Mouse (Mus musculus): Measurements from ENCODE around the gene Flnb. TPM values are rescaled to one million over a fixed set of nuclear protein-coding genes. Genes with fewer than 3 reads are reported as not detected.

The Flnb gene
- total RNA-seq, 2 experiments from 2014 or later, result 0.76 to 1.3 TPM

DNA sequence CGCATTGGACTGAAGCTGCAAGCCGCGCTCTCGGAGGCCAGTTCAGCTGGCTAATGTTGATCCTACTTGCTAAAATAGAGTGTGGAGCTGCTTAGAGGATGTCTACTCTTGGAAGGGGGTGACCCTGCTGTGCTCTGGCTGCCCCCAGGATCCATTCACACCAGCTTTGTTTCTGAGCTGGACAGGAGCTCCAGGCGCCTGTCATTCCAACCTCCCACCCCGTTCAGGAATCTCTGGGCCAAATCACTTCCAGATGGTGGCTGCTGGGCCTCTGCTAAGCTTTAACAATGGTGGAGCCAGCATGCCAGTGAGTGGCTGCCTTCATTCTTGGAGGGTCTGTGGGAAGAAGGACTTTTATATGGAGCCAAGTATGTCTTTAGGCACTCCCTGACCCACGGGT lies 4.9 kb downstream of the Flnb start:
- no peak for ATAC-seq (replicated peaks; ENCODE audit: low FRiP score, low TSS enrichment, poor library complexity, severe bottlenecking)

DNA sequence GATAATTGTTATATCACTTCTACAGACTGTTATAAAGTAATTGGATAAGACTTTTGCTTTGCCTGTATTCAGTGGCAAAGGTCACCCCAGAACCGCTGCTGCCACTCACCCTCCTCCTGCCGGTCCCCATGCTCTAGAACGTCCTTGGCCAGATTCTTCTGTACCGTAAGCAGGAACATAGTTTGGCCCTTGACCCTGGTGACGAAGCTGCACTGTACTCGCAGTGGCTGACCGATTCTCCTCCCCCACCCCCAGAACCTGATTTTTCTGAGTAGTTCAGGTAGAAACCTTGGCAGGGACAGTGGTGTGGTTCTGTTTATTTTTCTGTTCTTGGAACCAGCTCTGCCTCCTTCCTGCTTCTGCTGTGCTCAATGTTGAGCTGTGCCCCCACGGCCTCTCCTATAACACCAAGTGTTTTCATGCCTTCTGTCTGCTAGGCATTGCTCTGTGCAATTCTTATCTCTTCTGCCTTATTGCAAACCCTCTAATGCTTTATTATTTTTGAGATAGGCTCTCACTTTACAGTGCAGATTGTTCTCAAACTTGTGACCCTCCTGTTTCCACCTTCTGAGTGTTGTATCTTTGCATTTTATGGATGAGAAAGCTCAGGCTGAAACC lies 7.0 kb downstream of the Flnb start:
- peak; percentile 52 for ATAC-seq (replicated peaks; ENCODE audit: low FRiP score, low TSS enrichment, poor library complexity, severe bottlenecking)

- ATAC-seq (replicated peaks; ENCODE audit: low FRiP score, low TSS enrichment, poor library complexity, severe bottlenecking), result no peak
Observed at GRCm38 (mm10) chr14:7826151-7826937, 8.6 kb downstream of the Flnb start.

GRCm38 (mm10) chr14:7829181-7829580 lies 11.4 kb downstream of the Flnb start:
- ATAC-seq (replicated peaks; ENCODE audit: low FRiP score, low TSS enrichment, poor library complexity, severe bottlenecking), result no peak

DNA sequence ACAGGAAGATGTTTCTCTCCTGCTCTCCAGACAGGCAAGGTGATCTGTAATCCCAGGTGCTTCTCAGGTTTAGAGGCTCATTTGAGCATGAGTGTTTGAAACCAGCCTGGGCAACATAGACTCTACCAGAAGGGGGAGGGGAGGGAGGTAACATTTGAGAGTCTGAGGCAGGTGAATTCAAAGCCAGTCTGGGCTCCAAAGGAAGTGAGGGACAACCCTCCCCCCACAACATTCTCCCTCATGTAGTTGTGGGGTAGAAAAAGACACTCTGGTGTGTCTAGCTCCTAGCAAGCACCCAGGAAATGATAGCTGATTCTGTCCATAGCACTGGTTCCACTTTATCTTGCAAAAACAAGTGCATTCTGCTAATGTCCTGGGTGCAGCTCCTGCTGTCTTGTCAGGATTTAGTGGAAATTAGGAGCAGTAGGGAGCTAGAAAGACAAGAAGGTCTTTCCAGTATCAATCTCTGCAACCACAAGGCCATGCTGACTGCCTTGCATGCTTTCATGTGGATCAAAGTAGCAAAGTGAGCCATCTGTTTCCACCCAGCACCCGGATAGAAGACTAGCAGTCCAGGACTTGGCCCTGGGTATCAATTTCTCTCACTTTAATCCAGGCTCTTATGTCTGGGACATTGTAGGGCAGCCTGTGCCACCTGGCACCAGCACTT lies 14.1 kb downstream of the Flnb start:
- no peak for ATAC-seq (replicated peaks; ENCODE audit: low FRiP score, low TSS enrichment, poor library complexity, severe bottlenecking)

- no peak for ATAC-seq (replicated peaks; ENCODE audit: low FRiP score, low TSS enrichment, poor library complexity, severe bottlenecking)
Observed at GRCm38 (mm10) chr14:7832440-7832783, 14.7 kb downstream of the Flnb start.

DNA sequence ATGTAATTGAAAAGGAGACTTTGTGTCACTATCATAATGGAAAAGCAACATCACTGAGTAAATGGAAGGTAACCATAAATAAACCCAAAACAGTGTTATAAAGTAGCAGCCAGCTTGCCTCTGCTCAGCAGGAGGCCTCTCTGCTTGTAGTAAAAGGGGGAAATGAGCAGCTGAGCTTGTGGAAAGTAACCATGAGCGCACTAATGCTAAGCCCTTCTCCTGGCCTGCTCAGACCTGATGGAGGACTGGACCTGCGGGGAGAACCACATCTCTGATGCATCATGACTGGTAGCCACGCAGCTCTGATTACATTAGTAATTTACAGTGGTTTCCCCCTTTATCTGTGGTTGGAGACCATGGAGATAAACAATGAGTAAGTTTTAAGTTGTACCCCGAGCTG lies 15.7 kb downstream of the Flnb start:
- no peak for ATAC-seq (replicated peaks; ENCODE audit: low FRiP score, low TSS enrichment, poor library complexity, severe bottlenecking)

- ATAC-seq (replicated peaks; ENCODE audit: low FRiP score, low TSS enrichment, poor library complexity, severe bottlenecking), result no peak
Observed at GRCm38 (mm10) chr14:7838564-7839089, 20.9 kb downstream of the Flnb start.

DNA sequence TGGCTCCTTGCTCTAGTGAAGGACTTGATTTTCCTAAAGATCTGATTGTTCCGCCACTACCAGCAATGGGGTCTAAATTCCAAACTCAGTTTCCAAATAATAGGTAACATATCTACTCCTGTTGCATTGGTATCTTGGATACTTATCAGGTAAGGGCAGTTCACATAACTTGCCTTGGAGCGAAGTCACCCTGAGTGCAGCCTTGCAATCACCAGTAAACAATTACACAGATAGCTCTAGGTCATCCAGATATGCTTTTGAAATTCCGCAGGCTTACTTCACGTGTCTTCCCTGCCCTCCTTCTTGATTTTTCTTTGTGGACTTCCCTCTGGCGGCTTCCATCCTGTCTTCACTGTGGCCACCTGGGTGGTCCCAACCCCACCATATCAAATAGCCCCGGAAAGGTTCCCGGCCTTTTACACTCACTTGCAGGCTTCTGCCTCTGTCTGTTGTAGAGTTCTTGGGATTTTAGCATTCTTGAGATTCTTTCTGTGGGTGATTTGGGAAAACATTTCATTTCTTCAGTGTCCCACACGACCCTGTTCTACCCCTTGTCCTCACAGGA lies 22.3 kb downstream of the Flnb start:
- ATAC-seq (replicated peaks; ENCODE audit: low FRiP score, low TSS enrichment, poor library complexity, severe bottlenecking), result no peak

DNA sequence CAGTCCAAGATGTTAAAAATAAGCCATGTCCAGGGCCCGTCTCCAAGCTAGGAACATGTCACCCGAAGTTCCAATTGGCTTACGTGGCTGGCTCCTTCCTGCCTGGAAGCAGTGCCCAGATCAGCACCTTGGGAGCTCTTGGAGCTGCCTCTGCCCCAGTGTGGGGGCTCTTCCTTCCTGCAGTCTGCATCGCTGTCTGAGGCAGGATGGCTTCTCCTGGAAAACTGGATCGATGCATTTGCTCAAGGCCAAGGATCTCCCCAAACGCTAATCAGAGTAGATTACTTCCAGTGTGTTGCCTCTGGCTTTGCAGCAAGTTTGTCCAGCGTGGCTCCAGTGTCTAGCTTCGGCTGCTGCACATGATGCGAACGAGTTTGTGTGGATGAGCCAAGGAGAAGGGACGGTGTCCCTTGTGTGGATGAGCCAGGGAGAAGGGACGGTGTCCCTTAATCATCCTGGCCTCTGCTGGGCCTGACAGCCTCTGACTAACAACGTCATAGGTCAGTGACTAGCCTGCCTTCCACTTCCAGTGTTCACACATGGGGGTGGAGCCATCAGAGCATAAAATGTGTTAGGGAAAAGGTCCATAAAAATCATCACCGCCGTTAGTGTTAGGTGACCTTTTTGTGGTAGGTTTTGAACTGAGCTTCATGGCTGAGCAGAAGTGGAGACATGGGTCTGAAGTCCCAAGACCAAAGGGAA lies 25.0 kb downstream of the Flnb start:
- no peak for ATAC-seq (replicated peaks; ENCODE audit: low FRiP score, low TSS enrichment, poor library complexity, severe bottlenecking)

DNA sequence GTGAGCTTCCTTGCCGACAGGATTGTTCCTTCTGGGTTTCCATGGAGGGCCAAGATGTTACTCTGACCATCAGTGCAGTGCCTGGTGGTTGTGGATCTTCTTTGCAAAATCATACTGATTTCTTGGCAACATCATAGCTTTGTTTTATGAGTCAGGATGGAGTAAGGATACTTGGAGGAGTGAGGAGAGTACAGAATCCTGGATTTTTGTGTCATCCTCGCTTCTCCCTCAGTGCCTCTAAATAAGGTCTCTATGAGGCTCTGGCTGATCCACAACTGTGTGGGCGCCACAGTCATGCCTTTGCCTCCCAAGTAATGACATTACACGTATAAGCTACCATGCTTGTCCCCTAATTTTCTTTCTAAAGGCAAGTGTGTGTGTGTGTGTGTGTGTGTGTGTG lies 28.9 kb downstream of the Flnb start:
- ATAC-seq (replicated peaks; ENCODE audit: low FRiP score, low TSS enrichment, poor library complexity, severe bottlenecking), result no peak

GRCm38 (mm10) chr14:7847746-7848232 lies 30.0 kb downstream of the Flnb start:
- no peak for ATAC-seq (replicated peaks; ENCODE audit: low FRiP score, low TSS enrichment, poor library complexity, severe bottlenecking)

- no peak for ATAC-seq (replicated peaks; ENCODE audit: low FRiP score, low TSS enrichment, poor library complexity, severe bottlenecking)
Observed at GRCm38 (mm10) chr14:7850913-7851312, 33.2 kb downstream of the Flnb start.

DNA sequence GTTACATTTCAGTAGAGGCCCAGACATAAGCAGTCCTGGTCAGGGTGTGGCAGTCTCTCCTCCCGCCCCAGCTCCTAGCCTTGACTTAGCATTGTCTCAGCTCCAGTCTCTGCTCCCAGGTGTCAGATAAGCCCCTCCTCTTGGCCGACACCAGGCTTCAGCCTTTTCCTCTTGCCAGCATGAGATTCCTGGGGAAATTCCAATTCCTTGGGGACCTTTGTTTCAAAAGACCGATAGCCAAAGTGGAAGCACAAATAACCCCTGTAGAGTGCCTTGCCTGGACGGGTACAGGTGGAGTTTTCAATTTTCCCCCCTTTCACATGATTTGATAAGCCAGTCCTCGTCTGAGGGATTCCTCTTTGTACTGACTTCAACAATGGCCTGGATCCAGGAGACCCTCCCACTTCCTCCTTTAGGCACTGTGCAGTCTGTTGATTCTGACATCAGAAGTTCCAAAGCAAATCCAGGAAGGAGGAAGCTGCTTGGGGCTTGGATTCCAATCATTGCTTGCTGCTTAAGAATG lies 33.8 kb downstream of the Flnb start:
- 0 out of 2 replicates have a peak, but pooled peaks have one; percentile 34 for ATAC-seq (replicated peaks; ENCODE audit: low FRiP score, low TSS enrichment, poor library complexity, severe bottlenecking)

- no peak for ATAC-seq (replicated peaks; ENCODE audit: low FRiP score, low TSS enrichment, poor library complexity, severe bottlenecking)
Observed at GRCm38 (mm10) chr14:7853691-7854090, 35.9 kb downstream of the Flnb start.

DNA sequence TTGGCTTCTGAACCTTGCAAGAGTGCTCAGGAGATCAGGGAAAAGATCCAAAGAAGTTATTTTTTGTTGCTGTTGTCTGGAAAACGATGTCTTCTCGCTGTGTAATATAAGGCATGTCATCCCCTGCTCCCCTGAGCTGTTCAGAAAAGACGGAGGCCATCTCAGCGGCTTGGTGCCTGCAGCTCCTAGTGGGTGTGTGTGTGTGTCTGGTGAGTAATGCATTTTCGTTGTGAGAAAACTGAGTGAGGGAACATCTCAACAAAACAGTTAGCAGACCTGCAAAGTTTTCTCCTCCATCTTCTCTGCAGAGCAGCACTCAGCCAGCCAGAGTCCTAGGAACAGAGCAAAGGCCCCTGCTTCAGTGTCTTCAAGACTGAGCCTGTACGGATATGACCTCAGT lies 36.6 kb downstream of the Flnb start:
- no peak for ATAC-seq (replicated peaks; ENCODE audit: low FRiP score, low TSS enrichment, poor library complexity, severe bottlenecking)

DNA sequence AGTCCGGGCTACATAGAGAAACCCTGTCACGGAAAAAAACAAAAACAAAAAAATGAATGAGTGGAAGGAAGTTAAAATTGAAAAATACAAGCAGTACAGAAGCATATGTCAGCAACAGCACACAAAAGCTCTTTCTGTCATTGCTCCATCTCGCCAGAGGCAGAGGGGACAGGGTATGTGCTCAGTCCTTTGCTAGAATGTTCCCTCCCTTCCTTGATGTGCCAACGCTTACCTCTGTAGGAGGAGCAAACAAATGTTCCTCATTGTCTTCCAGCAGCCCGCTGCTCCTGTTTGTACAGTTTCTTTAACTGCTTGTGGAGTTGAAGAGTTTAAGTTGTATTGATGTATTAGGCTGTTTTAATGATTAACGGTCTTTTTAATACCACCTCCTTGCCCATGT lies 37.3 kb downstream of the Flnb start:
- no peak for ATAC-seq (replicated peaks; ENCODE audit: low FRiP score, low TSS enrichment, poor library complexity, severe bottlenecking)

DNA sequence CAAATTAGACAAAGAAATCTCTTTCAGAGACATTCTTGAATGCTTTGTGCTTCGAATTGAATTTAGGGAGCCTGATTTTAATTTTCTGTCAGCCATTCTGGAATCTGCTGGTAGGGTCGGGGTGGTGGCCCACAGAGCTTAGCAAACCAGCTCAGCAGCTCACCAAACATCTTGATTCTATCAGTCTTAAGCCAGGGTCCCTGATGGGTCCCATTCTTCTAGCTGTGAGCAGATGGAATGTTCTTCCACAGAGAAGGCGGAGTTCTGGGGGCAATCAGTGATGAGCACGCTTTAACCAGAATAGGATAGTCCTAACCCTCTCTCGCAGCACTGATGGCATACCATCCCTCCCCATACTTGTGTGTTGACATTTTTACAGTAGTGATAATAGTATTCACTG lies 37.7 kb downstream of the Flnb start:
- no peak for ATAC-seq (replicated peaks; ENCODE audit: low FRiP score, low TSS enrichment, poor library complexity, severe bottlenecking)

DNA sequence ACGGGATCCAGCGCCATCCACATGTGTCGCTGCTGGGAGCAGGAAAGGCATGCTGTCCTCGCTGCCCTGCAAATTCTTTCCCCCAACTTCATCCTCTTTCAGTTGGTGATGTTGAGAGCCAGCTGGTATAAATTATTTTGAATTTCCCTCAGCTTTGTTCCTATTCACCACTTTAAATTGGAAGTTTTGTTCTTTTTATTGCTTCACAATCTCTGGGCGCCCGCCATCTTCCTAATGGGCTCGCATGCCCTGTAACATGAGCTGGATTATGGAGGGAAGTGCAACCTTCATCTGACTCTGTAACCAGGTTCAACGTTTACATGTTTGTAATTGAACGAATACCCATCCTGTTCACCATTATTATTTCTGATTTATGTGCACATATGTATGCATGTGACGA lies 38.6 kb downstream of the Flnb start:
- ATAC-seq (replicated peaks; ENCODE audit: low FRiP score, low TSS enrichment, poor library complexity, severe bottlenecking), result no peak

Measured in megakaryocyte-erythroid progenitor cell, adult 5-6 weeks (primary cell).